Mouse (Mus musculus) stomach, embryonic 15.5 days (tissue): ENCODE data around the gene 4930550C14Rik. TPM values are rescaled to one million over a fixed set of nuclear protein-coding genes. Genes with fewer than 3 reads are reported as not detected.
A peak's percentile ranks its signal among the peaks of the same experiment; 100 is the strongest.

Experiments
- ATAC-seq: fragments of 200-750 bp; cut with Nextera tagmentation; 2 replicates; pipeline ENCODE4 v1.8.0; 2017; ENCODE audit warnings: low read depth, moderate number of reproducible peaks, moderate TSS enrichment; ENCODE audit not compliant: insufficient read depth, low FRiP score
- H3K27ac ChIP-seq: fragments of 300-500 bp; sonication (generic); 2 replicates; pipeline ENCODE4 v1.5.1; 2015; ENCODE audit warnings: mild to moderate bottlenecking, inconsistent platforms
- H3K27me3 ChIP-seq: fragments of 300-500 bp; sonication (generic); replicated peaks from 2 replicates; pipeline ENCODE4 v1.6.1; 2015; ENCODE audit warnings: inconsistent platforms
- H3K36me3 ChIP-seq: fragments of 300-500 bp; sonication (generic); 2 replicates; pipeline ENCODE4 v1.6.1; 2015; ENCODE audit warnings: inconsistent platforms
- H3K4me1 ChIP-seq: fragments of 300-500 bp; sonication (generic); 2 replicates; pipeline ENCODE4 v1.6.1; 2015; ENCODE audit warnings: inconsistent platforms
- H3K4me2 ChIP-seq: fragments of 300-500 bp; sonication (generic); 2 replicates; pipeline ENCODE4 v1.6.1; 2015; ENCODE audit warnings: mild to moderate bottlenecking, inconsistent platforms
- H3K4me3 ChIP-seq: fragments of 300-500 bp; sonication (generic); replicated peaks from 2 replicates; pipeline ENCODE4 v1.5.1; 2015; ENCODE audit warnings: inconsistent platforms
- H3K9ac ChIP-seq: fragments of 300-500 bp; sonication (generic); 2 replicates; pipeline ENCODE4 v1.6.1; 2015; ENCODE audit warnings: inconsistent platforms
- H3K9me3 ChIP-seq: fragments of 300-500 bp; sonication (generic); 2 replicates; pipeline ENCODE4 v1.6.1; 2016; ENCODE audit warnings: inconsistent platforms
- WGBS: fragments of 180-500 bp; shearing (Covaris S2); methylation state at CpG from one replicate; pipeline ENCODE4 v1.1.7; 2015; 5-methylcytosine and 5-hydroxymethylcytosine counted together
- polyA plus RNA-seq: library from polyadenylated mRNA; unstranded; fragments of >200 nt; fragmentation: Nextera tagmentation; extraction: Ambion mirVana; gene quantifications from 2 replicates; pipeline ENCODE4 v1.2.1, GENCODE M21; 2015

Gene 4930550C14Rik
- 0.55 and 1.0 TPM in 2 replicates for polyA plus RNA-seq

- Histone ChIP-seq H3K36me3 (no peaks in the 10 kb centered on the region), H3K4me3 (no peak within 1 kb of the TSS; the same call in 1 of the 2 replicates), H3K9me3 (no peaks in the 10 kb centered on the region), H3K9ac (no peak within 1 kb of the TSS), H3K4me2 (peak within 1 kb of the TSS; percentile 39), H3K4me1 (0 out of 2 replicates have a peak, but pooled peaks cover 4% of the 10 kb centered on the region), H3K27me3 (no peaks in the 10 kb centered on the region), H3K27ac (peak within 1 kb of the TSS; percentile 46)
- 11% methylated on average over 11 of the region's 11 CpGs for WGBS
- no peak for ATAC-seq
Measured at GRCm38 (mm10) chr9:53402291-53402711, at the start of gene 4930550C14Rik. Gene 4930550C14Rik (plus strand): TSS chr9:53402325.

GRCm38 (mm10) chr9:53353161-53353560 lies 49.0 kb upstream of the 4930550C14Rik start:
- Histone ChIP-seq H3K4me1 (no peaks in the 10 kb centered on the region), H3K27ac (no peak overlapping the region), H3K4me2 (no peak overlapping the region), H3K36me3 (0 out of 2 replicates have a peak, but pooled peaks cover 3% of the 10 kb centered on the region), H3K27me3 (no peaks in the 10 kb centered on the region), H3K4me3 (no peak overlapping the region), H3K9me3 (no peaks in the 10 kb centered on the region), H3K9ac (no peak overlapping the region)
- ATAC-seq, result no peak
- 85% methylated on average over 5 of the region's 5 CpGs for WGBS

DNA sequence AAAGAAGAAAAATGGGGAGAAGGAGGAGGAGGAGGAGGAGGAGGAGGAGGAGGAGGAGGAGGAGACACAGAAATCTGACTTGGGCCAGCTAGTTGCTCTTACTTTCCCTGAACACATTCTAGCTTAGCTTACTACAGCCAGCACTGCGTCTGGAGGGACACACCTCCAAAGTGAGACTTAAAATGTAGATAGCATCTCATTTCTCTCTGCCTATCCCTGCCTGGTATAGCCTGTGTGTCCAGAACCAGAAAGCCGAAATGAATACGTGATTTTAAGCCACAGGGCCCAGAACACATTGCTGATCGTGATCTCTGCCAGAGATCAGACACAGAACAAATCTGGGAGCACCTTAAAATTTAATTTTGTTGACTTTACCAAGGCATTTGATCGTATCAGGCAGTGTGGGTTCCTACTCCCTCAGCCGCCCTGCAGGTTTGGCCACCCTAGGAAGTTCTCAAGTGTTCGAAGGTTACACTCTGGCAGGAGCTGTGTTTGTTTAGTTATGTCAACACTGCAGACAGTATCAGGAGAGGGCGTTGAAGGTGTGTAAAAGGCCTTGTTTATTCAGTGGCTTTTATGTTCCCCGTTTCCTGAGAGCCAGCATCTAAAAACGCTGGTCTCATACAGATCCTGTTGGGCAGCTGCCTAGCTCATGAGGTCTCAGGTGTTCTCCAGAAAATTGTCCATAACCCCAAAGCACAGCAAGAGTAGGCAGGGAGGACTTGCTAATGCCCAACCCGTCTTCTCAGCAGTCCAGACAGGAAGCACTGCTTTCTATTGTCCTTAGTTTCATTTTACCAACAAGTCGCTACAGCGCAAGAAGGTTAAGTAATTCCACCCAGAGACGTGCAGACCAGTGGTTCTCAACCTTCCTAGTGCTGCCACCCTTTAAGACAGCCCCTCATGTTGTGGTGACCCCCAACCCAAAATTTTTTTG lies 45.6 kb upstream of the 4930550C14Rik start:
- Histone ChIP-seq H3K4me1 (no peaks in the 10 kb centered on the region), H3K4me2 (peak overlapping the region; percentile 37), H3K9me3 (no peaks in the 10 kb centered on the region), H3K27ac (peak overlapping the region; percentile 88), H3K9ac (no peak overlapping the region), H3K4me3 (no peak overlapping the region; the same call in 1 of the 2 replicates), H3K36me3 (no peaks in the 10 kb centered on the region), H3K27me3 (no peaks in the 10 kb centered on the region)
- WGBS, result 37% methylated on average over 14 of the region's 14 CpGs
- peak; percentile 97 for ATAC-seq

DNA sequence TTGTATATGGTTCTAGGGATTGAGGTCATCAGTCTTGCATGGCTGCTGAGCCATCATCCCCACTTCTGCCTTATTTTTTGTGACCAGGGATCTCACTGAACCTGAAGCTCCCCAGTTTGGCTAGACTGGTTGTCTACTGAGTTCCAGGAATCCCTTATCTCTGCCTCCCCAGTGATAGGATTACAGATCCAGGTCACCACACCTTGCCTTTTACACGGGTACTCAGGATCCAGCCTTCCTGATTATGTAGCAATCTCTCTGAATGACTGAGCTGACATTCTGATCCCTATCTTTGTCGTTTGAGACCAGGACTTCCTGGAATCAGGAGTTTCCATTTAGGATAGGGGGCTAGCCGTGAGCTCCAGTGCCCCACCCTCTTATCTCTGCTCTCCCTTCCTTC lies 30.8 kb upstream of the 4930550C14Rik start:
- 38% methylated on average over 3 of the region's 3 CpGs for WGBS
- no peak overlapping the region for H3K9ac ChIP-seq
- no peak overlapping the region for H3K27ac ChIP-seq
- H3K4me2 ChIP-seq, result no peak overlapping the region
- no peak overlapping the region for H3K4me3 ChIP-seq
- H3K36me3 ChIP-seq, result no peaks in the 10 kb centered on the region
- ATAC-seq, result no peak
- no peaks in the 10 kb centered on the region for H3K27me3 ChIP-seq
- H3K9me3 ChIP-seq, result no peaks in the 10 kb centered on the region
- no peaks in the 10 kb centered on the region for H3K4me1 ChIP-seq

DNA sequence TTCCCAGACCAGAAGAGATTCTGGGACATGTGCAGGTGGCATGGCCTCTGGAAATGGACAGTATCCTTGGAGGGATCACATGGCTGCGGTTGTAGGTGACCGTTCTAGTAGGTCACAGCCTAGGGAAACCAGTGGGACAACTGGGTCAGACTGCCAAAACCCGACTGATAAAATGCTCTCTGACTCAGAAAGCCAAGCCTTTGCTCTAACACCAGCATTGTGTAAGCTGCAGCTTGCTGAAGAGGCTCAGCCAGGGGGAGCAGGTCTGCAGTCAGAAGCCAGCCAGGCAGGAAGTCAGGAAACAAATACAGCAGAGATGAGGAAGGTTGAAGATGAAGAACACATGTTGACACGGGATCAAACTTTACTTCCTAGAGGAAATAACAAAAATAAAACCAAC lies 26.2 kb upstream of the 4930550C14Rik start:
- H3K27ac ChIP-seq, result peak overlapping the region; percentile 42
- no peaks in the 10 kb centered on the region for H3K4me1 ChIP-seq
- no peak overlapping the region for H3K4me2 ChIP-seq
- 51% methylated on average over 4 of the region's 4 CpGs for WGBS
- ATAC-seq, result peak; percentile 39; the same call in 1 of the 2 replicates
- no peak overlapping the region for H3K4me3 ChIP-seq
- no peaks in the 10 kb centered on the region for H3K9me3 ChIP-seq
- H3K9ac ChIP-seq, result no peak overlapping the region
- no peaks in the 10 kb centered on the region for H3K27me3 ChIP-seq
- H3K36me3 ChIP-seq, result no peaks in the 10 kb centered on the region

DNA sequence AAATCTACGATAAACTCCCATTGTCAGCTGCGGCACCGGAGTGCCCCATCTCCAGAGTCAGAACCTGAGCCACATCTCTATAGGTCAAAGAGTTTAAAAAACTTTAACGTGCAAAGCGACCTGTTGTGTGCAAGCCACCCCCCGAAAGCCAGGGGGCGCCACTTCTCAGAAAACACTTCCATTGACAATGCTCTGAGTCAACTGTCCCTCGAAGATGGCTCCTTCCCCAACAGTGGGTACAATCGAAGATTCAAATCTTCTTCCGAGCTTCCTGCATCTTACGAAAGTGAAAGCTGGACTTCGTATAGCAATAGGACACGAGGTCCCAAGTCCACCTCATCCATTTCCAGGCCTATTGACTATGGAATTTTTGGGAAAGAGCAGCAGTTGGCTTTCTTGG lies 25.3 kb upstream of the 4930550C14Rik start:
- no peak for ATAC-seq
- H3K4me2 ChIP-seq, result no peak overlapping the region
- no peaks in the 10 kb centered on the region for H3K27me3 ChIP-seq
- 87% methylated on average over 13 of the region's 13 CpGs for WGBS
- H3K4me1 ChIP-seq, result no peaks in the 10 kb centered on the region
- H3K4me3 ChIP-seq, result no peak overlapping the region
- no peaks in the 10 kb centered on the region for H3K9me3 ChIP-seq
- H3K36me3 ChIP-seq, result no peaks in the 10 kb centered on the region
- no peak overlapping the region for H3K9ac ChIP-seq
- H3K27ac ChIP-seq, result no peak overlapping the region

DNA sequence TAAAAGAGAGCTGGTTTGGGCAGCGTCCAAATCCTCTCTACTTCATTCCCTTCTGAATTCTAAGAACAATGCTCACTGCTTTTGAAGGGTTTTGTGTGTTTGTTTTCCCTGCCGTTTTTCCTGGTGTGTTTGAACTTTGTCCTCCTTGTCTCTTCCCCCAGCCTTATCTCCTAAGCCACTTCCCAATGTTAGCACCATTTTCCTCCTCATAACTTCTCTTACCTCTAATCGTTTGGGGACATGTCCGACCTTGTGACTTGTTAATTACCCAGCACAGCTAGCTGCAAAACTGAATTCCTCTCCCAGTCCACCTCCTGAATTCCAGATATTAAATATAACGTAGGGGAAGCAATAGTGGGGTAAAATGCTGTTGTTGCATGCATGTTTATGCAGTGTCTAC lies 24.5 kb upstream of the 4930550C14Rik start:
- no peak overlapping the region for H3K9ac ChIP-seq
- WGBS, result 42% methylated on average over 5 of the region's 5 CpGs
- no peaks in the 10 kb centered on the region for H3K9me3 ChIP-seq
- H3K4me2 ChIP-seq, result no peak overlapping the region
- H3K27ac ChIP-seq, result no peak overlapping the region
- H3K27me3 ChIP-seq, result no peaks in the 10 kb centered on the region
- H3K36me3 ChIP-seq, result no peaks in the 10 kb centered on the region
- H3K4me3 ChIP-seq, result no peak overlapping the region
- H3K4me1 ChIP-seq, result no peaks in the 10 kb centered on the region
- no peak for ATAC-seq

DNA sequence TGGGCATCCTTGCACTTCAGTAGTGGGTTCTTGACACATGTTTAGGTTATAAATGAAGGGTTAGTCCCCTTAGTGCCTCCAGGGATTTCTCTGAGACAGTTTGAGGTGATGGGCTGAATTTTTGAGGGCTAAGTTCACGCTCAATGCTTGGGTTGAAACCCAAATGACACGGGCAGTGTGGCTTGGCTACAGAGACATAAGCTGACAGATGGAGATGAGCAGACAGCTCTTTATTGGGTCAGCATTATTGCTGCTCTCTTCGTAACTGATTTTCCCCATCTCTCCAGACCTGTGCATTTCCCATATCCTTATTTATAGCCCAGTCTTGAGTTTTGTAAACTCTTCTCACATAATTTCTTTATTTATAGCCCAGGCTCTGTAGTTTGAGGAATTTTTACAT lies 24.0 kb upstream of the 4930550C14Rik start:
- Histone ChIP-seq H3K9ac (no peak overlapping the region), H3K27ac (no peak overlapping the region), H3K4me3 (no peak overlapping the region), H3K4me2 (no peak overlapping the region), H3K36me3 (no peaks in the 10 kb centered on the region), H3K4me1 (no peaks in the 10 kb centered on the region; the same call in 1 of the 2 replicates), H3K27me3 (no peaks in the 10 kb centered on the region), H3K9me3 (no peaks in the 10 kb centered on the region)
- ATAC-seq, result no peak
- 59% methylated on average over 3 of the region's 3 CpGs for WGBS

GRCm38 (mm10) chr9:53380595-53380994 lies 21.5 kb upstream of the 4930550C14Rik start:
- no peak overlapping the region for H3K4me3 ChIP-seq
- no peaks in the 10 kb centered on the region for H3K36me3 ChIP-seq
- H3K4me2 ChIP-seq, result no peak overlapping the region
- whole genome bisulfite sequencing, result 60% methylated on average over 2 of the region's 2 CpGs
- H3K27me3 ChIP-seq, result no peaks in the 10 kb centered on the region
- no peak overlapping the region for H3K9ac ChIP-seq
- no peak overlapping the region for H3K27ac ChIP-seq
- H3K9me3 ChIP-seq, result no peaks in the 10 kb centered on the region
- H3K4me1 ChIP-seq, result peaks cover 6% of the 10 kb centered on the region
- ATAC-seq, result no peak

- Histone ChIP-seq H3K9me3 (no peaks in the 10 kb centered on the region), H3K9ac (no peak overlapping the region), H3K36me3 (no peaks in the 10 kb centered on the region), H3K4me1 (peaks cover 6% of the 10 kb centered on the region), H3K4me2 (no peak overlapping the region), H3K4me3 (no peak overlapping the region), H3K27me3 (no peaks in the 10 kb centered on the region), H3K27ac (no peak overlapping the region)
- 86% methylated on average over 5 of the region's 5 CpGs for WGBS
- ATAC-seq, result no peak
Measured at GRCm38 (mm10) chr9:53381113-53381615, 21.0 kb upstream of the 4930550C14Rik start.

DNA sequence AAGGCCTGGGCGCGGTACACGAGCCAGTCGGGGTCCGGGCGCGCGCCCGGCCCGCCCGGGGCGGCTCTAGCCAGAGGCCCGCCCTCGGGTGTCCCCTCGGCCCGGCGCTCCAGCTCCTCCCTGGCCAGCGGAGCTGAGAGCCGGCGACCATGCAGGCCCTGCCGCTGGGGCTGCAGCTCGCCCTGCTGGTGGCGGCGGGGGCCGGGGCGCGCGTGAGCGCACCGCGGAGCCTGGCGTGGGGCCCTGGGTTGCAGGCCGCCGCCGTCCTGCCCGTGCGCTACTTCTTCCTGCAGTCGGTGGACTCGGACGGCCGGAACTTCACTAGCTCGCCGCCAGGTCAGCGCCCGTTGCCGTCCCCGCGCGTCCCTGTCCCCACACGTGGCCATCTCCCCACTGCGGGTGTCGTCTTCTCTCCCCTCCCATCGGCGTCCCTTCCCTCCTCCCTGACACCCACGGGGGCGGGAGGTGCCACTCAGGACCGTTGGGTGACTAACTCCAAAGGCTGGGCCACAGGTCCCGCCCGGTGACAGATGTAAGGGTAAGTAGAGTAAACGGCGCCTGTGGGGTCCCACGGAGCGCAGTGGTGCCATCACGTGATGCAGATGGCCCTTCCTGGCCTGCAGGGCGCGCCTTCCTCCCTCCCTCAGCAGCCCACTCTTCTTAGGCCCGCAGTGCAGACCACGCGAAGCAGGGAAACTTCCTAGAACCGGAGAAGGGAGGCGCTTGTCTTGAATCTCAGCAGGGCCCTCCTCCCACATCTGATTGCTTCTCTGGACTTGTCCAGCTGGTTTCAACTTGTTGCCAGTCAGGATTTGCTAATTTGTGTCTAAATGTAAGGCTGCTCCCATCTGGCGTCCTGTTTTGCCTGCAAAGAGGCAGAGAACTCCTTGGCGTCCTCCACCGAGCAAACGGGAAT lies 17.9 kb upstream of the 4930550C14Rik start, which contains the start of gene Kdelc2:
TSS of gene Kdelc2 (plus strand) at position 75 of the 916 bp plus-strand sequence.
- H3K27me3 ChIP-seq, result no peaks in the 10 kb centered on the region
- H3K9me3 ChIP-seq, result no peaks in the 10 kb centered on the region
- peak within 1 kb of the TSS; percentile 92 for H3K9ac ChIP-seq
- peak within 1 kb of the TSS; percentile 99 for H3K27ac ChIP-seq
- peaks cover 6% of the 10 kb centered on the region for H3K4me1 ChIP-seq
- H3K4me2 ChIP-seq, result peak within 1 kb of the TSS; percentile 75
- 0% methylated on average over 74 of the region's 75 CpGs for WGBS
- peak within 1 kb of the TSS; percentile 62 for H3K4me3 ChIP-seq
- H3K36me3 ChIP-seq, result no peaks in the 10 kb centered on the region
- peak; percentile 93 for ATAC-seq
